Comparison of ENCODE assay signal across 9 mouse cellular contexts in genomic region chr7:12961511-12962141, GRCm38 (mm10). TPM values are rescaled to one million over a fixed set of nuclear protein-coding genes. Genes with fewer than 3 reads are reported as not detected.
DNase-seq lines count a peak whose midpoint lies in the region; ATAC-seq lines count a peak whose summit lies in the region.
"Had no signal": no experiment of that assay in that cellular context is flagged by ENCODE, and none has a peak within 500 bp of the region (broad histone marks: within the 10 kb centered on the region; RNA-seq: fewer than 3 reads in every experiment).

No protein-coding gene starts in this region.

- 0 out of 2 replicates have a peak, but pooled peaks have one; percentile 46 for ATAC-seq in cerebellum, adult (ENCODE audit: insufficient number of reproducible peaks, low FRiP score, low TSS enrichment)
- ATAC-seq in inflammation-experienced regulatory T-cells, adult 6 months: peak; percentile 74

- intact Hi-C loops in left cerebral cortex, postnatal 4 days (cut with DNase I): no loop called here

- no peak for DNase-seq in cerebellum, adult 8-10 months
- peak; percentile 85 for DNase-seq in embryo, embryonic 10 days (ENCODE audit: low spot score)
- DNase-seq in gastrocnemius, postnatal 10 days: peak; percentile 19
- peak; percentile 45 for DNase-seq in left cerebral cortex, postnatal 4 days
- DNase-seq in mesoderm, embryonic 11.5 days (ENCODE audit: low read depth, low spot score): peak; percentile 72
- peak; percentile 79 for DNase-seq in skeletal muscle tissue, adult 2 months (ENCODE audit: low read depth, low spot score)

RNA-seq across cellular contexts. Expression of gene Zfp324, which starts 4.0 kb away (rescaled TPM):
- 1 to 10 TPM; 2.8 to 4.8 TPM for total RNA-seq in gastrocnemius, postnatal 10 days (2021)
- 1 to 10 TPM; 1.8 to 3.6 (median 2.6) TPM for polyA plus RNA-seq in inflammation-experienced regulatory T-cells, adult 6 months (2017; shearing (Covaris generic))
- total RNA-seq in left cerebral cortex, postnatal 4 days (2021): 10 to 100 TPM; 17.5 to 17.8 TPM

RNA-seq across cellular contexts. Expression of gene Zfp446, which starts 16.0 kb away (rescaled TPM):
- 1 to 10 TPM; 2.1 to 3.8 TPM for total RNA-seq in gastrocnemius, postnatal 10 days (2021)
- 1 to 10 TPM; 2.7 to 5.9 (median 4.1) TPM for polyA plus RNA-seq in inflammation-experienced regulatory T-cells, adult 6 months (2017; shearing (Covaris generic))
- total RNA-seq in left cerebral cortex, postnatal 4 days (2021): 1 to 10 TPM; 8.6 to 9.0 TPM

RNA-seq across cellular contexts. Expression of gene Rnf225, which starts 34.4 kb away (rescaled TPM):
- under 1 TPM; 0.26 to 0.34 TPM for total RNA-seq in gastrocnemius, postnatal 10 days (2021)
- under 1 TPM in 2 of 3 experiments, not detected in 1; 0.11 to 0.28 TPM for polyA plus RNA-seq in inflammation-experienced regulatory T-cells, adult 6 months (2017; shearing (Covaris generic))
- total RNA-seq in left cerebral cortex, postnatal 4 days (2021): 1 to 10 TPM; 1.2 to 1.6 TPM

RNA-seq across cellular contexts. Expression of gene Slc27a5, which starts 36.4 kb away (rescaled TPM):
- total RNA-seq in gastrocnemius, postnatal 10 days (2021): under 1 TPM in 1 of 2 experiments, not detected in 1; 0.16 TPM
- 1 to 10 TPM in 1 of 3 experiments, under 1 TPM in 2; 0.41 to 1.2 (median 0.64) TPM for polyA plus RNA-seq in inflammation-experienced regulatory T-cells, adult 6 months (2017; shearing (Covaris generic))
- total RNA-seq in left cerebral cortex, postnatal 4 days (2021): under 1 TPM; 0.32 to 0.36 TPM
- polyA plus RNA-seq: G1E had no signal

RNA-seq across cellular contexts. Expression of gene Trim28, which starts 37.3 kb away (rescaled TPM):
- 100 to 1,000 TPM; 118 to 161 TPM for total RNA-seq in gastrocnemius, postnatal 10 days (2021)
- 10 to 100 TPM; 42.1 to 76.8 (median 57.0) TPM for polyA plus RNA-seq in inflammation-experienced regulatory T-cells, adult 6 months (2017; shearing (Covaris generic))
- total RNA-seq in left cerebral cortex, postnatal 4 days (2021): 100 to 1,000 TPM; 412 to 415 TPM
